Mouse (Mus musculus): ENCODE measurements at regions not wholly inside any gene's neighbourhood (a gene's known extent, or its start where the extent isn't known, plus 50 kb on each side); places are given as distances from the start of the nearest gene placed in this dataset.

DNA sequence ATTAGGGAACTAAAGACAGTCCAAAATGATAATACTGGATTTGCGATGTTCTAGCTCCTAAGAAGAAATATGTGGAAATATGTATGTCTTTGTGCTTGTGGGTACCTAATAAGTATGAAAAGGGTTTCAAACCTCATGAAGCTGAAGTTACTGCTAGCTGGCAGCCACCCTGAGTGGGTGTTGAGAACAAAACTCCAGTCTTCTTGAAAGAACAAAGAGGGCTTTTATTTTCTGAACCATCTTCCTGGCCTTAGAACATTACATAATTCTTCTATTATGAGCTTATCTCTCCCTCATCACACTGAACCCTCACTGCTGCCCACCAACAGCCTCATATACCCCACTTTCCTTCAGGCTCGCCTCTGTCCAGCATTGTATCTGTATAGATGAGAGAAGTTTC lies 905.6 kb upstream of the Slc10a2 start:
- DNase-seq (ENCODE audit: low spot score in 2 of 2): no peak

DNA sequence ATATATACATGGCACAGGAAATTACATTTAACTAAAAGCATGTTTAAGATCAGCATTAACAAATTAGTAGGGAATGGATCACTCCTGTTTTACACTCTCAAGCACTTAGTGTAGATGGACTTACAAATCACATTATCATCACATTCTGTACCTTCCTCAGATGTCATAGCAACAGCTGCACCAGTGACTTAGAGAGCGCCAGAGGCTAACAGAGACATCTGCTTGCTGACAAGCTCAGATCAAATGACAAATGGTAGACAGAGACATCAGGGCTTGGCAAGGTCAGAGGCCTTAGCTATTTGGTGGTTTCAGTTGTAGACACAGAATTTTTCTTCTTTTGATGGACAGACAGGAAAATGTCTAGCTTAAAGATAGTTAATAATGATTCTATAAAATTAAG lies 897.5 kb upstream of the Slc10a2 start:
- DNase-seq (ENCODE audit: low spot score in 2 of 2): no peak

DNA sequence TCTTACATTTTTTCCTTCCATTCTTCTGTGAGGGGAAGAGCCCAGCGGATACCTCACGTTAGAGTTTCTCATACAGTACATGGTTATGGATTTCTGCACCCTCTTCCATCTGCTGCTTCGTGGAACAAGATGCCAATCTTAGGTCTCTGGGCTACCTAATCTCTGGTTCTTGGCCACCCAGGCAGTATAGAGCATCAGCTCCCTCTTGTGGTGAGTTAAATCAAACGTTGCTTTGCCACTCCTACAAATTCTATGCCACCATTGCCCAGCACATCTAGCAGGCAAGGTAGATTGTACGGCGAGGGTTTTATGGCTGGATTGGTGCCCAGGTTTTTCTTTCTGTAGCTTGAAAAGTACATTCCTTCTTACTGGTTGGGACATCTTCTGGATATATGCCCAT lies 889.7 kb upstream of the Slc10a2 start:
- DNase-seq (ENCODE audit: low spot score in 2 of 2): peak in 1 of 2 experiments; percentile 5

DNA sequence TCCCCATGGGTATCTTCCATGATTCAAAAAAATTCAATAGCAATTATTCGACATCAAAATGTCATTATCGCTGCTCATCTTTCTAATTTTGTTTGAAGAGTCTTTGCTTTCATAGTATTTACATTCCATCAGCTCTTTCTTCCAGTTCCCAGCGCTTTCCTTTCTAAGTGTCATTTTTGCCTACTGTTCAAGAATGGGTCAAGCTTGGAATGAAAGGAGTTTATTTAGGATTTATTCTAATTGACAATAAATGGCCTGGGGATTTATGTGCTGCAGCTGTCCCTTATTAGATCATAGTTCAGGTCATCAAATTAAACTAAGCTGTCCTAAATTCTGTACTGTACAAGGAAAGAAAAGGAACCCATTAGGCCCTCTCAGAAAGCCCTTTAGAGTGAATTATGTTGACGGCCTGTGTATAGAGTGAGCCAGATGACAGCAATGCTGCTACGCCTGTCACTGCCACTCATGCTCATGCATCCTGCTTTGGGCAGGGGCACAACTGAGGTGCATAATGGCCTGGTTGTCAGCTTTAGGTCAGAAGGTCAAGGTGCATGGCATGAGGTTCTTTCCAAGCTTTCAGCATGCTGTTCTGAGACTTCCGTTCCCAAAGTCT lies 860.4 kb upstream of the Slc10a2 start:
- no peak for DNase-seq (ENCODE audit: low spot score in 2 of 2)

DNA sequence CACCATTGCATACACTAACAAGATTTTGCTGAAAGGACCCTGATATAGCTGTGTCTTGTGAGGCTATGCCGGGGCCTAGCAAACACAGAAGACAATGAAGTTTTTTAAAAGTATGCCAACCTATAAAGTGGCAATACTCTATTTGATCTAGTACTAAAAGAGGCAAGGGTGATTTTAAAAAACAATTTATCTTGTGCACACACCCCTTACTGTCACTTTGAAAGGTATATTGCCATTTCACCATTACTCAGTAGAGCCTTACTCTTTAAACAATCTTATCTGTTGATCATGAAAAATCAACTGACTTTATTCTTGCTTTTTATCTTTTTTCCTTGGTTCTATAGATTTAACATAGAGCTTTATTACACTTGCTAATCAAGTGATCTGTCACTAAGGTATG lies 859.1 kb upstream of the Slc10a2 start:
- DNase-seq (ENCODE audit: low spot score in 2 of 2): no peak

DNA sequence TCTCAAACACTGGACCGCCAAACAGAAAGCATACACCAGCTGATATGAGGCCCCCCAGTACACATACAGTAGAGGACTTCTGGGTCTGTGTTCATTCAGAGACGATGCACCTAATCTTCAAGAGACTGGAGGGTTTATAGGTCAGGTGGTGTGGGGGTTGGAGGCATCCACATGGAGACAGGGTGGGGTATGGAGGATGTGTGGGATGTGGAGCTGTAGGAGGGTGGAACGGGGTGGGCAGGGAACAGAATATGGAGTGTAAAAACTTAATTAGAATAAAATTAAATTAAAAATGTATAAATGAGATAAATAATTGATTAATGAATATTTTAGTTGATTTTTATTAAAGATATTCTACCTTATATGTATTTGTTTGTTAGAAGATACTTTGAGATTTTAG lies 832.9 kb upstream of the Slc10a2 start:
- no peak for DNase-seq (ENCODE audit: low spot score in 2 of 2)

DNA sequence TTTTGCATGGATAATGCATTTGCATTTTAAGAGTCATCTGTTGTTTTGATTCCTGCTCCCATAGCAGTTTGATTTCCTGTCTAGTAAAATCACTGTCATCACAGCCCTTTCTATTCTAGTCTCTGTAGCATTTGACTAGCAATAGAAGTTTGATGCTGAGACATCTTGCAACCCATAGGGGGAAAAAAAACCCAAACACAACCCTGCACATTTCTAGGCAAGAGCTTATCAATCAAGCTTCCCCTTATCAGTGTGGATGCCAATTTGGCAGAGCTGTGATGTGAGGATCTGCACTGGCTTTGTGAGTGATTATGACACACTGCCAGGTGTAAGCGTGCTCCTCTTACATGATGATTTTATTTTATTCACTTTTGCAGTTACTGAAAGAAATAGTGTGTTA lies 813.0 kb upstream of the Slc10a2 start:
- peak; percentile 2 to 5 for DNase-seq (ENCODE audit: low spot score in 2 of 2)

Measured in layer of hippocampus, adult 8-10 months (tissue).